In genomic region chr3:100924065-100924732, GRCm38 (mm10) we compare ENCODE assay signal across 16 mouse cellular contexts. TPM values are rescaled to one million over a fixed set of nuclear protein-coding genes. Genes with fewer than 3 reads are reported as not detected.
DNase-seq lines count a peak whose midpoint lies in the region; ATAC-seq and TF ChIP-seq lines count a peak whose summit lies in the region.
"Had no signal": no experiment of that assay in that cellular context is flagged by ENCODE, and none has a peak within 500 bp of the region (broad histone marks: within the 10 kb centered on the region; RNA-seq: fewer than 3 reads in every experiment).

No protein-coding gene starts in this region.

- peaks cover 14% of the 10 kb centered on the region for H3K36me3 ChIP-seq in forebrain, embryonic 14.5 days (ENCODE audit: control insufficient read depth, insufficient read depth, low read length)
- peaks cover 31% of the 10 kb centered on the region for H3K36me3 ChIP-seq in forebrain, embryonic 10.5 days (replicated peaks)
- peaks cover 4% of the 10 kb centered on the region; the same call in 1 of the 2 replicates for H3K36me3 ChIP-seq in stomach, embryonic 14.5 days (ENCODE audit: control insufficient read depth, insufficient read depth, low read length)
- no peaks in the 10 kb centered on the region; the same call in 1 of the 2 replicates for H3K36me3 ChIP-seq in stomach, postnatal 0 days (ENCODE audit: control insufficient read depth, insufficient read depth, low read length)
- no peaks in the 10 kb centered on the region for H3K36me3 ChIP-seq in thymus, adult 2 months (ENCODE audit: control insufficient read depth, insufficient read depth, low read length)

- no peak for TF ChIP-seq EP300 in stomach, postnatal 0 days (optimal IDR thresholded peaks at IDR 0.05)

- peaks cover 23% of the 10 kb centered on the region for H3K4me1 ChIP-seq in forebrain, embryonic 14.5 days (ENCODE audit: control insufficient read depth, insufficient read depth, low read length)
- peaks cover 50% of the 10 kb centered on the region for H3K4me1 ChIP-seq in forebrain, embryonic 10.5 days
- peaks cover 28% of the 10 kb centered on the region for H3K4me1 ChIP-seq in stomach, embryonic 14.5 days (ENCODE audit: control insufficient read depth, insufficient read depth, low read length)
- H3K4me1 ChIP-seq in stomach, postnatal 0 days (replicated peaks; ENCODE audit: control insufficient read depth, insufficient read depth): peaks cover 8% of the 10 kb centered on the region
- H3K4me1 ChIP-seq in thymus, adult 2 months (replicated peaks; ENCODE audit: control insufficient read depth, insufficient read depth, low read length): peaks cover 12% of the 10 kb centered on the region

- no peak overlapping the region for H3K4me3 ChIP-seq in forebrain, embryonic 14.5 days (ENCODE audit: low read depth, low read length)
- H3K4me3 ChIP-seq in forebrain, embryonic 10.5 days: no peak overlapping the region
- H3K4me3 ChIP-seq in stomach, embryonic 14.5 days (ENCODE audit: low read depth, low read length): no peak overlapping the region
- H3K4me3 ChIP-seq in stomach, postnatal 0 days (ENCODE audit: low read depth, low read length): no peak overlapping the region
- no peak overlapping the region for H3K4me3 ChIP-seq in thymus, adult 2 months (ENCODE audit: control insufficient read depth, insufficient read depth, low read length)

- no peaks in the 10 kb centered on the region for H3K9me3 ChIP-seq in forebrain, embryonic 14.5 days (replicated peaks; ENCODE audit: control insufficient read depth, low read length)
- H3K9me3 ChIP-seq in forebrain, embryonic 10.5 days: no peaks in the 10 kb centered on the region
- no peaks in the 10 kb centered on the region for H3K9me3 ChIP-seq in stomach, embryonic 14.5 days (ENCODE audit: control insufficient read depth, low read depth, low read length)
- H3K9me3 ChIP-seq in stomach, postnatal 0 days (ENCODE audit: control insufficient read depth, low read length): no peaks in the 10 kb centered on the region
- H3K9me3 ChIP-seq: G1E had no signal

- no peak for TF ChIP-seq CTCF in stomach, postnatal 0 days (IDR thresholded peaks at IDR 0.05; ENCODE audit: low read depth)
- TF ChIP-seq CTCF in thymus, adult 2 months (IDR thresholded peaks at IDR 0.05; ENCODE audit: borderline replicate concordance, control insufficient read depth, extremely low read depth, insufficient read depth, low read length, poor library complexity): no peak

- ATAC-seq in forebrain, embryonic 14.5 days: no peak
- no peak for ATAC-seq in stomach, embryonic 14.5 days (ENCODE audit: insufficient number of reproducible peaks, insufficient read depth, low FRiP score, low read depth)
- no peak for ATAC-seq in stomach, postnatal 0 days (ENCODE audit: low FRiP score, low TSS enrichment)
- no peak for ATAC-seq in activated CD4-positive, CD25-positive, alpha-beta regulatory T cell, adult 4 months
- ATAC-seq: hindbrain, embryonic 16.5 days had no signal

- no peak overlapping the region for H3K9ac ChIP-seq in forebrain, embryonic 14.5 days (ENCODE audit: low read length)
- H3K9ac ChIP-seq in stomach, embryonic 14.5 days (replicated peaks; ENCODE audit: low read depth, low read length): 0 out of 2 replicates have a peak overlapping the region, but pooled peaks have one; percentile 10
- no peak overlapping the region for H3K9ac ChIP-seq in stomach, postnatal 0 days (ENCODE audit: low read length)

- 60% methylated on average over 6 of the region's 6 CpGs for WGBS in forebrain, embryonic 14.5 days
- WGBS in forebrain, embryonic 10.5 days: 89% methylated on average over 6 of the region's 6 CpGs
- 60% methylated on average over 6 of the region's 6 CpGs for WGBS in stomach, embryonic 14.5 days
- WGBS in stomach, postnatal 0 days: 49% methylated on average over 6 of the region's 6 CpGs
- 71% methylated on average over 6 of the region's 6 CpGs for WGBS in thymus, adult 2 months

- 0 out of 2 replicates have a peak overlapping the region, but pooled peaks have one; percentile 44 for H3K27ac ChIP-seq in forebrain, embryonic 14.5 days (ENCODE audit: low read depth, low read length)
- no peak overlapping the region for H3K27ac ChIP-seq in forebrain, embryonic 10.5 days
- H3K27ac ChIP-seq in stomach, embryonic 14.5 days (ENCODE audit: low read length): no peak overlapping the region
- no peak overlapping the region for H3K27ac ChIP-seq in stomach, postnatal 0 days (replicated peaks)
- H3K27ac ChIP-seq in thymus, adult 2 months (ENCODE audit: control insufficient read depth, insufficient read depth, low read length): no peak overlapping the region

- no peak overlapping the region for H3K4me2 ChIP-seq in forebrain, embryonic 14.5 days (ENCODE audit: low read length)
- no peak overlapping the region for H3K4me2 ChIP-seq in stomach, embryonic 14.5 days (replicated peaks; ENCODE audit: low read depth, low read length)
- no peak overlapping the region for H3K4me2 ChIP-seq in stomach, postnatal 0 days (replicated peaks; ENCODE audit: low read depth)

- TF ChIP-seq POLR2A in thymus, adult 2 months (IDR thresholded peaks at IDR 0.05; ENCODE audit: control insufficient read depth, extremely low read depth, insufficient read depth, low read length, poor library complexity): no peak

- peak; percentile 61 for DNase-seq in forebrain, embryonic 14.5 days (ENCODE audit: low spot score)
- no peak for DNase-seq in forebrain, embryonic 10.5 days (ENCODE audit: extremely low spot score, low spot score)
- DNase-seq in layer of hippocampus, adult 11-12 months (ENCODE audit: low spot score): peak; percentile 22
- DNase-seq in layer of hippocampus, postnatal 10 days (ENCODE audit: low spot score in 2 of 2): no peak
- no peak for DNase-seq in stomach, postnatal 0 days (ENCODE audit: low spot score)
- no peak for DNase-seq in thymus, adult 2 months
- DNase-seq: B cell, adult 2 months; cerebellum, postnatal 14 days; gastrocnemius, postnatal 10 days; liver; lung, postnatal 14 days; thymus, postnatal 14 days had no signal

- no peaks in the 10 kb centered on the region for H3K27me3 ChIP-seq in forebrain, embryonic 14.5 days (replicated peaks; ENCODE audit: control insufficient read depth, insufficient read depth, low read length)
- no peaks in the 10 kb centered on the region for H3K27me3 ChIP-seq in forebrain, embryonic 10.5 days (ENCODE audit: poor library complexity, severe bottlenecking)
- H3K27me3 ChIP-seq in stomach, embryonic 14.5 days (ENCODE audit: control insufficient read depth, insufficient read depth, low read length): no peaks in the 10 kb centered on the region
- H3K27me3 ChIP-seq in stomach, postnatal 0 days (ENCODE audit: control insufficient read depth, insufficient read depth, low read length): no peaks in the 10 kb centered on the region
- no peaks in the 10 kb centered on the region for H3K27me3 ChIP-seq in thymus, adult 2 months (ENCODE audit: control insufficient read depth, insufficient read depth, low read length)

RNA-seq across cellular contexts. Expression of gene Trim45, which starts 2.2 kb away (rescaled TPM):
- 7.0 and 7.3 TPM in 2 replicates for polyA plus RNA-seq in forebrain, embryonic 14.5 days (2014; fragmentation: Nextera tagmentation; extraction: Ambion mirVana)
- polyA plus RNA-seq in forebrain, embryonic 10.5 days (2016; fragmentation: Nextera tagmentation; extraction: Ambion mirVana): 4.6 and 5.3 TPM in 2 replicates
- 10 to 100 TPM in 1 of 2 experiments, 1 to 10 TPM in 1; 9.9 to 10.6 TPM for total RNA-seq in layer of hippocampus, postnatal 10 days (2021)
- 4.5 and 5.0 TPM in 2 replicates for polyA plus RNA-seq in stomach, embryonic 14.5 days (2014; fragmentation: Nextera tagmentation; extraction: Ambion mirVana)
- polyA plus RNA-seq in stomach, postnatal 0 days (2015; fragmentation: Nextera tagmentation; extraction: Ambion mirVana): 2.6 and 2.8 TPM in 2 replicates
- polyA plus RNA-seq in activated CD4-positive, CD25-positive, alpha-beta regulatory T cell, adult 4 months (2017; shearing (Covaris generic)): 1 to 10 TPM in 1 of 2 experiments, under 1 TPM in 1; 0.54 to 1.3 TPM
- 3.0 and 3.2 TPM in 2 replicates for polyA plus RNA-seq in thymus, adult 2 months (2012; rRNA removed)

RNA-seq across cellular contexts. Expression of gene Ttf2, which starts 45.3 kb away (rescaled TPM):
- polyA plus RNA-seq in forebrain, embryonic 14.5 days (2014; fragmentation: Nextera tagmentation; extraction: Ambion mirVana): 7.7 and 8.6 TPM in 2 replicates
- 35.6 and 36.0 TPM in 2 replicates for polyA plus RNA-seq in forebrain, embryonic 10.5 days (2016; fragmentation: Nextera tagmentation; extraction: Ambion mirVana)
- total RNA-seq in layer of hippocampus, postnatal 10 days (2021): 1 to 10 TPM; 2.6 to 3.0 TPM
- 16.5 and 18.1 TPM in 2 replicates for polyA plus RNA-seq in stomach, embryonic 14.5 days (2014; fragmentation: Nextera tagmentation; extraction: Ambion mirVana)
- polyA plus RNA-seq in stomach, postnatal 0 days (2015; fragmentation: Nextera tagmentation; extraction: Ambion mirVana): 3.6 and 4.1 TPM in 2 replicates
- 10 to 100 TPM; 13.0 to 14.8 TPM for polyA plus RNA-seq in activated CD4-positive, CD25-positive, alpha-beta regulatory T cell, adult 4 months (2017; shearing (Covaris generic))
- polyA plus RNA-seq in thymus, adult 2 months (2012; rRNA removed): 9.4 and 13.1 TPM in 2 replicates

Comparison
In these comparisons a context has a peak if more than half of its experiments do, and no peak if none do; other contexts are left out.
1. DNase-seq: peak in forebrain, embryonic 14.5 days (single experiment) and layer of hippocampus, adult 11-12 months (single experiment); none in forebrain, embryonic 10.5 days (single experiment), layer of hippocampus, postnatal 10 days (0 of 2), stomach, postnatal 0 days (single experiment) and thymus, adult 2 months (single experiment).